Mouse (Mus musculus) G1E (cell line): Measurements from ENCODE around the gene Oxtr.

ENCODE experiments used
- CTCF ChIP-seq: IDR thresholded peaks from 2 replicates; pipeline ENCODE4 v1.5.1; 2012; ENCODE audit warnings: low read depth, low read length, inconsistent platforms, mixed read lengths
- GATA1 ChIP-seq: IDR thresholded peaks from 2 replicates; pipeline ENCODE4 v1.6.1; 2012; ENCODE audit warnings: borderline replicate concordance, low read length, inconsistent platforms, mixed read lengths
- GATA2 ChIP-seq: IDR thresholded peaks from 2 replicates; pipeline ENCODE4 v1.6.1; 2012; ENCODE audit warnings: low read depth, low read length, inconsistent platforms, borderline replicate concordance
- POLR2AphosphoS5 ChIP-seq: IDR thresholded peaks from 2 replicates; pipeline ENCODE4 v1.6.1; 2012; ENCODE audit warnings: low read depth, low read length, inconsistent platforms; ENCODE audit not compliant: insufficient replicate concordance
- TAL1 ChIP-seq: conservative IDR thresholded peaks from 2 replicates; pipeline ENCODE4 v1.6.1; 2012; ENCODE audit warnings: low read depth, low read length, inconsistent platforms, mixed read lengths

- no peak for TF ChIP-seq CTCF
- TF ChIP-seq GATA1: no peak
- TF ChIP-seq GATA2: no peak
- no peak for TF ChIP-seq POLR2AphosphoS5
- TF ChIP-seq TAL1: no peak
These were observed 34.7 kb upstream of the Oxtr start for GRCm38 (mm10) chr6:112524459-112524858.
